Mouse (Mus musculus) megakaryocyte, embryonic 14.5 days (primary cell): Measurements from ENCODE around the gene Clta. TPM values are rescaled to one million over a fixed set of nuclear protein-coding genes. Genes with fewer than 3 reads are reported as not detected.
"Not testable (repeated sequence)": the region's sequence is repeated elsewhere in the genome, so short reads cannot be mapped to it uniquely, and the experiment has no call there.

Experiments
- H3K27me3 ChIP-seq: replicated peaks from 2 replicates; pipeline ENCODE3; 2012; ENCODE audit warnings: inconsistent platforms
- H3K36me3 ChIP-seq: replicated peaks from 2 replicates; pipeline ENCODE3; 2012; ENCODE audit warnings: low read length, inconsistent platforms, mixed read lengths
- H3K4me1 ChIP-seq: 2 replicates; pipeline ENCODE4 v1.6.1; 2012; ENCODE audit warnings: inconsistent platforms
- H3K4me3 ChIP-seq: replicated peaks from 2 replicates; pipeline ENCODE3; 2012; ENCODE audit warnings: moderate library complexity, mild to moderate bottlenecking, inconsistent platforms
- H3K9me3 ChIP-seq: 2 replicates; pipeline ENCODE4 v1.6.1; 2012; ENCODE audit warnings: inconsistent platforms
- FLI1 ChIP-seq: IDR thresholded peaks from 2 replicates; pipeline ENCODE4 v1.6.1; 2012; ENCODE audit warnings: low read length, inconsistent platforms, mixed read lengths
- GATA1 ChIP-seq: IDR thresholded peaks from 3 replicates; pipeline ENCODE4 v1.6.1; 2012; ENCODE audit warnings: mixed read lengths, low read length, inconsistent platforms, borderline replicate concordance
- polyA plus RNA-seq: library from polyadenylated mRNA; stranded (reverse); fragments of >175 nt; gene quantifications from 2 replicates; pipeline ENCODE4 v1.2.3, GENCODE M21; 2012; ENCODE audit warnings: low replicate concordance; ENCODE audit not compliant: insufficient read depth

The Clta gene
- polyA plus RNA-seq, 1 experiment = 432 TPM

DNA sequence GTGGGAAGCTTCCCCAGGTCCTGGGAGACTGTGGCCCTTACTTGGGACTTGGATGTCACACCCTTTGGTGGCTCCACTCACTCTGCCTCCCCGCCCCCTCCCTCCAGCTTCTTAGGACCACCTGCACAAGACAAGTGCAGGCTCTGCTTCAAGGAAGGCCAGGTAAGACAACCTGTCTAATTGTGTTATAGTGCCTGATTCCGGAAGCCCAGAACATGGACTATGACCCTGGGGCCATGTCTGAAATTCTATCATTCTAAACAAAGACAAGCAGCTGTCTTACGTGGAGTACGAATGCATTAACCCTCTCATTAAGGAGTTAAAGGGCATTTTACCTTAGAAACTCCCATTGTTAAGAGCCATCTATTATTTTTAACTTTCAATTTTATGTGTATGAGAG is 36.5 kb downstream of the Clta start:
- H3K36me3 ChIP-seq = peaks cover 98% of the 10 kb centered on the region

DNA sequence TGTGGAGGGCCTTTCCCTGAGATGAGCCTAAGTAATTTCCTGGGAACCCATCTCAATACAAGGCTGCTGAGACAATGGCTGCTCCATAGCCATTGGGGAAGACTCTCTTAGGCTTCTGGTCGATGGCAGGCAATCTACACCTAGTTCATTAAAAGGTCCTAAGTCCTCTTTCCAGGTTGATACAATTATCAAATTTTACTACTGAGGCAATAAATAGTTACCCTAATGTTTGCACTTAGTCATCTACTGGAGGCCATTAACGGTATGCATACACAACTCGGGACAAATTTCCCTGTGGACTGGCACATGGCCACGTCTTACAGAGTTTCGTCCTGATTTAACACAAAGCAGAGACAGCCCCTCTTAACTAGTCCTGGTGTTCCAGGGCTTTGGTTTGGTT is 38.2 kb downstream of the Clta start:
- peaks cover 98% of the 10 kb centered on the region for H3K36me3 ChIP-seq

More for the DNA sequence above, 36.5 kb downstream of the Clta start:
- no peaks in the 10 kb centered on the region for H3K27me3 ChIP-seq
- H3K9me3 ChIP-seq = no peaks in the 10 kb centered on the region
- no peak for TF ChIP-seq FLI1
- no peak for TF ChIP-seq GATA1
- H3K4me1 ChIP-seq = peaks cover 4% of the 10 kb centered on the region
- no peak overlapping the region for H3K4me3 ChIP-seq

DNA sequence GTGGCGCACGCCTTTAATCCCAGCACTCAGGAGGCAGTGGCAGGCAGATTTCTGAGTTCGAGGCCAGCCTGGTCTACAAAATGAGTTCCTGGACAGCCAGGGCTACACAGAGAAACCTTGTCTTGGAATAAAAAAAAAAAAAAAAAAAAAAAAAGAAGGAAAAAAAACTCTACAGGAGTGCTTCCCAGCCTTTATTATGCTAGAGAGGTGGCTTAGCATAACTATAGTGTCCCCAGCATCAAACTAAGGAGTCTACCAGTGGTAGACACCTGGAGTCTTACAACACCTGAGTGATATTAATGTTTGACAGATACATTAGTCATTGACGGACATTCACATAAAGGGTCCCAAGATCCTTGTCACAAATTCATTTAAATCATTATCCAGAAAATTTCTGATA is 38.9 kb downstream of the Clta start:
- not testable (repeated sequence) for H3K4me1 ChIP-seq, H3K9me3 ChIP-seq, H3K27me3 ChIP-seq, H3K4me3 ChIP-seq
- H3K36me3 ChIP-seq = peaks cover 98% of the 10 kb centered on the region

More for the DNA sequence above, 38.2 kb downstream of the Clta start:
- Histone ChIP-seq H3K4me1 (no peaks in the 10 kb centered on the region; the same call in 1 of the 2 replicates), H3K9me3 (no peaks in the 10 kb centered on the region), H3K4me3 (no peak overlapping the region), H3K27me3 (no peaks in the 10 kb centered on the region)
- TF ChIP-seq FLI1 (no peak), GATA1 (no peak)

DNA sequence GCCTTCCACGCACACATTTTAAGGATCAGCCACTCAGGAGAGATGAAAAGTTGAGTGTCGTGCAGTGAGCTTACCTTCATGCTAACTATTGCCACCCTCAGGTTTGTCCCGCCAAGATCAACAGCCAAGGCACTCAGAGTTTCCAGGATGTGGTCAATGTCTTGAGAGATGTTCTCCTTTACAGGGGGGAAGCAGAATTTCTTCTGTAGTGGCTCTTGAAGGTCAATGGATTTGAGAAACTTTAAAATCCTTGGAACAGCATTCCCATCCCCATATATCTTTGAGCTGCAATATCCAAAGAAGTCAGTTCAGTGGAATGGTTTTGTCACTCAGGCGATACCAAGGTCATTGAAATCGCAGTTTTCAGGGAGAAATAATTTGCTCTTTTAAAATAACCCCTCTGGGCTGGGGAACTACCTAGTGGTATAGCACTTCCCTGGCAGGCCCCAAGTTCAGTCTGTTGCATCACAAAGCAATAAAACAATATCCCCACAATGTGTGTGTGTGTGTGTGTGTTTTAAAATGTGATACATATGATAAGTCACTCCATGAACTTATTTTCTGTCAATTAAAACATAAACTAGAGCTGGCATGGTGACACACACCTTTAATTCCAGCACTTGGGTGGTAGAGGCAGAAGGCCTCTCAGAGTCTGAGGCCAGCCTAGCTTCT is 40.6 kb downstream of the Clta start:
- Histone ChIP-seq H3K27me3 (no peaks in the 10 kb centered on the region), H3K4me3 (no peak overlapping the region), H3K36me3 (peaks cover 98% of the 10 kb centered on the region), H3K9me3 (no peaks in the 10 kb centered on the region), H3K4me1 (peaks cover 4% of the 10 kb centered on the region)
- no peak for TF ChIP-seq GATA1
- TF ChIP-seq FLI1 = no peak

DNA sequence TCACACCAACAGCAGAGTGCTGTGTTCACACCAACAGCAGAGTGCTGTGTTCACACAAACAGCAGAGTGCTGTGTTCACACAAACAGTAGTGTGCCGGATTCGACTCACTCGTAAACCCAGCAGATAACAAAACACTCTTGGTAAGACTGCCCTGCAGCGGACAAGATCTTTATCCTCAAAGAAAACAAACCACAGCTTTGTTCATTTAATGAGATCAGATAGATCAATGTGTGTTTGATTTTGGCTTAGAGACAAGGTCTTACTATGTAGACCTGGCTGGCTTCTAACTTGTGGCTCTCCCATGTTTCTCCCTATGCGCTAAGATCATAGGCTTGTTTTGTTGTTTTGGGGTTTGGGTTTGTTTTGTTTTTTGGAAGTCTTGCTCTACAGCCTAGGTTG is 41.8 kb downstream of the Clta start:
- no peaks in the 10 kb centered on the region for H3K27me3 ChIP-seq
- no peak for TF ChIP-seq GATA1
- no peak for TF ChIP-seq FLI1
- H3K4me1 ChIP-seq = peaks cover 4% of the 10 kb centered on the region
- H3K9me3 ChIP-seq = no peaks in the 10 kb centered on the region
- no peak overlapping the region for H3K4me3 ChIP-seq
- peaks cover 98% of the 10 kb centered on the region for H3K36me3 ChIP-seq

DNA sequence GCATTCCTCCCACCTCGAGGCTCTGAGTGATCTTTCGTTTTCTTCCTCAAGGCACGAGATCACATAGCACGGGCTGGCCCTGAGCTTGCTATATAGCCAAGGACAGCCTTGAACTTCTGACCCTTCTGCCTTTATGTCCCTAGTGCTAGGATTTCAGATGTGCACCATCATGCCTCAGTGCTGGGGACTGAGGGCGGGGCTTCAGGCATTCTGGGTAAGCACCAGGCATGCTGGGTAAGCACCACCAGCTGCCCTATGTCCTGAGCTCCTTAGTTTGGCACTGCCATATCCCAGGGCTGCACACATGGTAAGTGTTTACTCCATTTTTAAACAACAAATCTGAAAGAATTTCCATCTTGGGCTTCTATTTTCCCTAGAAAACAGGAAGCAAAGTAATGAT is 45.6 kb downstream of the Clta start:
- no peak overlapping the region for H3K4me3 ChIP-seq
- TF ChIP-seq GATA1 (no peak), FLI1 (no peak)
- peaks cover 100% of the 10 kb centered on the region for H3K36me3 ChIP-seq

DNA sequence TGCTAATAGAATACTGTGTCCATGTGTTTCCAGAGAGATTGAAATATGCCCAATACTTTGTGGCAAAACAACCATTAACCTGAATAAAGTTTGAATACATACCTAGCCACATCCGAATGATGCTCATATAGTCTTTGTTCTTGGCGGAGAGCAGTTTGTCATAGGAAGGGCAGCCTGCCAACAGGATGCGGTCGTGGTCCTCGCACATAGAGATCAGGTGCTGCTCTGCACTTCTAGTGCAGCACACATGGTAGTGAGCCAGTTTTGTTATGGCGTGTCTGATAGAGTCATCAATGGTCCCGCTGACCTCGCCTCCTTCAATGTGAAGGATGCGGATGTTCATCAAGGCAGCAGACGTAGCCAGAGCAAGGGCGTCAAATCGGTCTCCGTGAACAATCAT is 55.4 kb downstream of the Clta start:
- H3K4me1 ChIP-seq = peaks cover 24% of the 10 kb centered on the region
- H3K9me3 ChIP-seq = no peaks in the 10 kb centered on the region
- peaks cover 78% of the 10 kb centered on the region for H3K36me3 ChIP-seq
- TF ChIP-seq FLI1 (no peak), GATA1 (no peak)
- no peak overlapping the region for H3K4me3 ChIP-seq
- no peaks in the 10 kb centered on the region for H3K27me3 ChIP-seq

More for the DNA sequence above, 45.6 kb downstream of the Clta start:
- H3K4me1 ChIP-seq = peaks cover 9% of the 10 kb centered on the region
- H3K27me3 ChIP-seq = no peaks in the 10 kb centered on the region
- H3K9me3 ChIP-seq = no peaks in the 10 kb centered on the region

DNA sequence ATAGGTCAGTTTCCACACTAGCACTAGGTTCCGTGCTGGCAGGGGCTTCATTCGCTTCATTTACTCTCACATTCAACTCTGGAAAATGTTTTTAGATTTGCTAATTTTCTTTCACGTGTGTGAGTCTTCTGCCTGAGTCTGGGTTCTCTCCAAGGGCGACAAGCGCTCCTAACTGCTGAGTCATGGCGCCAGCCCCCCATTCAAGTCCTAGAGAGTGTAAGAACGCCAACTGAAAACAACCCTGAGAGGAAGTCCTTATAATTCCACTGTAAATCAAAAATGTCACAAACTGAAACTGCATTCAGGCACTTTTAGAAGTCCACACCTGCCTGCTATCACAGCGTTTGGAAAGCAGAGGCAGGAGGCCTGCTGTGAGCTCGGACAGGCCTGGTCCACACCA is 57.8 kb downstream of the Clta start:
- peak overlapping the region; percentile 85 for H3K4me3 ChIP-seq
- peaks cover 44% of the 10 kb centered on the region for H3K4me1 ChIP-seq
- H3K27me3 ChIP-seq = no peaks in the 10 kb centered on the region
- peaks cover 68% of the 10 kb centered on the region for H3K36me3 ChIP-seq
- TF ChIP-seq FLI1 (no peak), GATA1 (no peak)
- no peaks in the 10 kb centered on the region for H3K9me3 ChIP-seq

DNA sequence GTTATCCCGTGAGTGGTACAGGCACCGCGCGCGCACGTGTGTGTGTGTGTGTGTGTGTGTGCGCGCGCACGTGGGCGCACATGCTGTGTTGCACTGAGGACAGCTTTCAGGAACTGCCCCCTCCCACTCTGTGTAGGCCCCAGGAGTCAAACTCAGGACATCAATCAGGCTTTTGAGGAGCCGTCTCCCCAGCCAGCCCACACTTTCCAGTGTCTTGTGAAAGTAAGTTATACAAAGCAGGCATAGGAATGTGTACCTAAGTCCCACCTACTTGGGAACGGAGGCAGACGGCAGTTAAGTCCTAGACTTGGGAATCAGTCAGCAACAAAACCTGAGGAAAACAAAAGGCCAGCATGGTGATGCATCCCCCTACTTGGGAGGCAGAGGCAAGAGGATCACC is 58.6 kb downstream of the Clta start:
- Histone ChIP-seq H3K27me3 (no peaks in the 10 kb centered on the region), H3K36me3 (peaks cover 63% of the 10 kb centered on the region), H3K4me3 (no peak overlapping the region), H3K9me3 (no peaks in the 10 kb centered on the region), H3K4me1 (peaks cover 48% of the 10 kb centered on the region)
- TF ChIP-seq FLI1 = no peak

DNA sequence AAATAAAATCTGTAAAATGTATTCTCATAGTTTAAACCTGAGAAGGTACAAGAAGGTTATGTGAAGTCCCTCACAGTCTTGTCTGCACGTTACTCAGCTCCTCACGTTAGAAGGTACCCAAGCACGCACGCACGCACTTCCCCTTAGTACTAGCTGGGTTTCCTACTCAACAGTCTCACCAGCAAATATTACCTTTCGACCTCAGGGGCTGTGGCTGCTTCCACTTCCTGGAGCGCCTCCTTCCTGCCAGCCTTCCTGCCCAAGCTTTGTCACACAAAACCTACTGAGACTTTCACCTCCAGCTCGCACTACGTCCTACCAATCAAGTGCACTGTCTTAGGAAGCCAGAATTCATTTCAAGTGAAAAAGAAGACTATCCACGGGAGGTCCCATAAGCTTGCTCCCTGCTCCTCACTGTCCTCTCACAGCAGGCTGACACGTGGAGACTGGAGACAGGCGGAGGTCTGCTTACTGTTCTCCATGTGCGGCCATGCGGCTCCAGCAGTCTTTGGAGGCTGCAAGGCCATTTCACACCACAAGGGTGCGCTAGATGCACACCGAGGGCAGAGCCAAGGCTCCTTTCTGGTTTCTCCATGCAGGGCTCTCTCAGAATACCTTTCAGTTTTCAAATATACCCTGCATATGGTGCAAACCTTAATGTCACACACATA is 61.2 kb downstream of the Clta start:
- Histone ChIP-seq H3K27me3 (no peaks in the 10 kb centered on the region), H3K9me3 (no peaks in the 10 kb centered on the region), H3K36me3 (peaks cover 39% of the 10 kb centered on the region), H3K4me3 (peak overlapping the region; percentile 88), H3K4me1 (peaks cover 69% of the 10 kb centered on the region)
- TF ChIP-seq FLI1 = no peak
- TF ChIP-seq GATA1 = no peak

DNA sequence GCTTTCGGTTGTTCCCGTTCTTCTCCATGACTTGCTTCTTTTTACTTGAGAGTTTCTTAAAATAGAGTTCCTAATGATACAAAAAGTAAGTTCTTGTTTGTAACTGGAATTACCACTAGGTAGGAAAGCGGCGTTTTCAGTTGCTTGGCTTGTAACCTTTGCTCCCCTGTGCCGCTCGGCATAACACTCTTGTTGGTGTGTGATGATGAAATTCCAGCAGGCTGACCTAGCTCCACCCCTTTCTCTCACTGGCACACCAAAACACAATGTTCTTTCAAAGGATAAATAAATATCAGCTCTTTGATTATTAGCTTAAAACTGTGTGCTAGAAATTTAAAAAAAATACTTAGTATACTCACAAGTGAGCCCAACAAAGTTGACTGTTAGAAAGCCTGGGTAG is 62.6 kb downstream of the Clta start:
- TF ChIP-seq FLI1 (no peak), GATA1 (no peak)
- Histone ChIP-seq H3K9me3 (no peaks in the 10 kb centered on the region), H3K27me3 (no peaks in the 10 kb centered on the region), H3K36me3 (peaks cover 28% of the 10 kb centered on the region), H3K4me1 (peaks cover 72% of the 10 kb centered on the region), H3K4me3 (no peak overlapping the region)
